Mouse (Mus musculus) forebrain, embryonic 14.5 days (tissue): ENCODE measurements around the gene Tstd2. TPM values are rescaled to one million over a fixed set of nuclear protein-coding genes. Genes with fewer than 3 reads are reported as not detected.

Source experiments
- ATAC-seq: fragments of 200-750 bp; cut with Nextera tagmentation; 2 replicates; pipeline ENCODE4 v1.8.0; 2017; ENCODE audit warnings: mild to moderate bottlenecking, moderate library complexity
- DNase-seq: peaks from one replicate; pipeline ENCODE4 v3.0.0-alpha.2; 2015; ENCODE audit warnings: low spot score
- H3K27ac ChIP-seq: fragments of 300-500 bp; sonication (generic); 2 replicates; pipeline ENCODE4 v1.5.1; 2014; ENCODE audit warnings: low read depth, mild to moderate bottlenecking, control low read depth, low read length, moderate library complexity
- H3K27me3 ChIP-seq: fragments of 300-500 bp; sonication (generic); replicated peaks from 2 replicates; pipeline ENCODE4 v1.6.1; 2014; ENCODE audit warnings: low read length, control low read depth, mixed read lengths; ENCODE audit not compliant: control insufficient read depth, insufficient read depth
- H3K36me3 ChIP-seq: fragments of 300-500 bp; sonication (generic); 2 replicates; pipeline ENCODE4 v1.6.1; 2014; ENCODE audit warnings: low read length, control low read depth; ENCODE audit not compliant: control insufficient read depth, insufficient read depth
- H3K4me1 ChIP-seq: fragments of 300-500 bp; sonication (generic); 2 replicates; pipeline ENCODE4 v1.6.1; 2014; ENCODE audit warnings: antibody characterized with exemption, low read length, control low read depth; ENCODE audit not compliant: control insufficient read depth, insufficient read depth
- H3K4me2 ChIP-seq: fragments of 300-500 bp; sonication (generic); 2 replicates; pipeline ENCODE4 v1.6.1; 2014; ENCODE audit warnings: mild to moderate bottlenecking, control low read depth, low read length
- H3K4me3 ChIP-seq: fragments of 300-500 bp; sonication (generic); 2 replicates; pipeline ENCODE4 v1.5.1; 2014; ENCODE audit warnings: low read depth, low read length, control low read depth
- H3K9ac ChIP-seq: fragments of 300-500 bp; sonication (generic); 2 replicates; pipeline ENCODE4 v1.6.1; 2014; ENCODE audit warnings: mild to moderate bottlenecking, low read length, control low read depth, moderate library complexity
- H3K9me3 ChIP-seq: fragments of 300-500 bp; sonication (generic); replicated peaks from 2 replicates; pipeline ENCODE4 v1.6.1; 2016; ENCODE audit warnings: low read length, control low read depth, mixed read lengths; ENCODE audit not compliant: control insufficient read depth
- WGBS: fragments of 180-500 bp; shearing (Covaris S2); extraction: QIAGEN DNeasy Blood & Tissue Kit; methylation state at CpG from one replicate; pipeline ENCODE4 v1.1.7; 2014; 5-methylcytosine and 5-hydroxymethylcytosine counted together
- polyA plus RNA-seq: library from polyadenylated mRNA; unstranded; fragments of >200 nt; fragmentation: Nextera tagmentation; extraction: Ambion mirVana; gene quantifications from 2 replicates; pipeline ENCODE4 v1.2.1, GENCODE M21; 2014

Tstd2 gene
- polyA plus RNA-seq, 1 experiment from 2014 or later: 18.3 TPM

DNA sequence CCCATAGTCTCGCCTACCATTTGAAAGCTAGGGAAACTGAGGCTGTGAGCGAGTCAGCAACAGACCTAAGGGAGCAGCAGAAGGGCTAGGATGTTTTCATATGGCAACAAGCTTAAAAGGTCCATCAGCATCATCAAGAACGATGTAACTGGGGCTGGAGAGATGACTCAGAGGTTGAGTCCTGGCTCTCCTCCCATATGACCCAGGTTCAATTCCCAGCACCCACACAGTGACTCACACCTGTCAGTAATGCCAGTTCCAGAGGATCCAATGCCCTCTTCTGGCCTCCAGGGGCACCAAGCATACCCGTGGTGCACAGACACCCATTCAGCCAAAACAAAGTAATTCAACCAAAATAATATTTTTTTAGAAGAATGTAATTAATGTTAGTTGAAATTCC lies 58.2 kb downstream of the Tstd2 start:
- H3K4me1 ChIP-seq: no peaks in the 10 kb centered on the region
- DNase-seq: no peak
- no peaks in the 10 kb centered on the region for H3K36me3 ChIP-seq
- ATAC-seq: no peak
- no peak overlapping the region for H3K4me2 ChIP-seq
- no peaks in the 10 kb centered on the region for H3K9me3 ChIP-seq
- H3K27ac ChIP-seq: no peak overlapping the region
- H3K9ac ChIP-seq: no peak overlapping the region
- no peak overlapping the region for H3K4me3 ChIP-seq
- H3K27me3 ChIP-seq: no peaks in the 10 kb centered on the region
- WGBS: 87% methylated on average over 4 of the region's 4 CpGs

DNA sequence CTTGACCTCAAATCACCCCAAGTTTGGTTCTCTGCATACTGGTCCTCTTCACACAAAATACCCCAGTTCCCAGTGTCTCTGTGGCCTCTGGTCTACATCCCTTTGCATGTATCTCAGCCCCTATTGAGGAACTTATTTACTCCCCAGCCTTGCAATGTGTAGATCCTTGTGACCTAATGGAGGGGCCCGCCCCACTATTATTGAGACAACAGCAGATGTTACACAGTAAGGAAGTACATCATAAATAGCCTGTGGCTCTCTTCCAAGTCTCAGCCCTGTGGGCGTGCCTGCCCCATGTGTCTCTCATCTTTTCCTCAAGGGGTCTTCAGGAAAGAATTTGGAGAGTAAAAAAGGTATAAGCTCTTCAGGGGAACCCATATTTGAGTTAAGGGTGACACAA lies 61.6 kb downstream of the Tstd2 start:
- Histone ChIP-seq H3K36me3 (no peaks in the 10 kb centered on the region), H3K27ac (no peak overlapping the region), H3K9ac (no peak overlapping the region), H3K4me3 (no peak overlapping the region), H3K27me3 (no peaks in the 10 kb centered on the region), H3K4me2 (no peak overlapping the region), H3K9me3 (no peaks in the 10 kb centered on the region), H3K4me1 (no peaks in the 10 kb centered on the region)
- WGBS: 82% methylated on average over 2 of the region's 2 CpGs
- DNase-seq (no peak), ATAC-seq (no peak)

GRCm38 (mm10) chr4:46075664-46076063 lies 62.8 kb downstream of the Tstd2 start:
- WGBS: 91% methylated on average over 3 of the region's 3 CpGs

DNA sequence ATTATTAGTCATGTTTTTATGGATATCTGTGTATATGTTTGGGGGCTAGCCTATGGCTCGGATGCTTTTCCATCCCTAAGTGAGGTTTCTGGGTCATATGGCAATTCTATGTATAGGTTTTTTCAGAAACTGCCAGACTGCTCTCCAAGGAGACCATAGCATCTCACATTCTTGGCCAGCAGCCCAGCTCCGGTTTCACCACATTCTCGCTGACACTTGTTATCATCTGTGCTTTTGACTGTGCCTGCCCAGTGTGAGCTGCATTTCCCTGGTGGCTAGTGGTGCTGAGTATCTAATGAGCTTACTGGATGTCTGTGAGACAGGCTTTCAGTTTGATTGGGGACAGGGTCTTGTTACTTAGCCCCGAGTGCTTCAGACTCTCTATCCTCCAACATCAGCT lies 64.8 kb downstream of the Tstd2 start:
- no peak overlapping the region for H3K4me2 ChIP-seq
- H3K9ac ChIP-seq: no peak overlapping the region
- DNase-seq (peak; percentile 58), ATAC-seq (no peak)
- H3K4me1 ChIP-seq: no peaks in the 10 kb centered on the region
- H3K27me3 ChIP-seq: no peaks in the 10 kb centered on the region
- H3K36me3 ChIP-seq: no peaks in the 10 kb centered on the region
- H3K4me3 ChIP-seq: no peak overlapping the region
- WGBS: 38% methylated on average over 4 of the region's 4 CpGs
- H3K9me3 ChIP-seq: no peaks in the 10 kb centered on the region
- no peak overlapping the region for H3K27ac ChIP-seq

More at GRCm38 (mm10) chr4:46075664-46076063, 62.8 kb downstream of the Tstd2 start:
- ATAC-seq: no peak
- Histone ChIP-seq H3K4me3 (no peak overlapping the region), H3K4me1 (no peaks in the 10 kb centered on the region), H3K9ac (no peak overlapping the region), H3K4me2 (no peak overlapping the region), H3K9me3 (no peaks in the 10 kb centered on the region), H3K36me3 (no peaks in the 10 kb centered on the region), H3K27ac (no peak overlapping the region), H3K27me3 (no peaks in the 10 kb centered on the region)
- DNase-seq: no peak

DNA sequence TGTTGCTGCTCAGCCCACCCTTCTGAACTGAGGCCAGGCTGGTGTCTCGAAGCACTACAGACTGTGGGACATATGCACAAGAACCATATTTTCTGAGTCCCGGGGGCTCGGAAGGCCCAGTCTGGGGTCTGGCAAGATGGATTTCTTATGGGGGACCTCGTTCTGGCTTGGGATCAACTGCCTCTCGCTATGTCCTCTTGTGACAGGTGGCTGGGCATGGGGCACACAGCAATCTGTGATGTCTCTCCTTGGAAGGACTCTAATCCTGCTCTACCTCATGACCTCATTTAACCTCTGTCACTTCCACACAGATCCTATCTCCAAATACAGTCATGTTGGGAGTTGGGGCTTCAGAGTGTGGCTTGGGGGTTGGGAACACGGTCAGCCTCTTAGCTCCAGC lies 65.9 kb downstream of the Tstd2 start:
- 86% methylated on average over 6 of the region's 6 CpGs for WGBS
- H3K4me3 ChIP-seq: no peak overlapping the region
- no peaks in the 10 kb centered on the region for H3K36me3 ChIP-seq
- no peaks in the 10 kb centered on the region for H3K4me1 ChIP-seq
- no peaks in the 10 kb centered on the region for H3K27me3 ChIP-seq
- no peak overlapping the region for H3K4me2 ChIP-seq
- H3K9me3 ChIP-seq: no peaks in the 10 kb centered on the region
- DNase-seq (no peak), ATAC-seq (no peak)
- no peak overlapping the region for H3K9ac ChIP-seq
- no peak overlapping the region for H3K27ac ChIP-seq

DNA sequence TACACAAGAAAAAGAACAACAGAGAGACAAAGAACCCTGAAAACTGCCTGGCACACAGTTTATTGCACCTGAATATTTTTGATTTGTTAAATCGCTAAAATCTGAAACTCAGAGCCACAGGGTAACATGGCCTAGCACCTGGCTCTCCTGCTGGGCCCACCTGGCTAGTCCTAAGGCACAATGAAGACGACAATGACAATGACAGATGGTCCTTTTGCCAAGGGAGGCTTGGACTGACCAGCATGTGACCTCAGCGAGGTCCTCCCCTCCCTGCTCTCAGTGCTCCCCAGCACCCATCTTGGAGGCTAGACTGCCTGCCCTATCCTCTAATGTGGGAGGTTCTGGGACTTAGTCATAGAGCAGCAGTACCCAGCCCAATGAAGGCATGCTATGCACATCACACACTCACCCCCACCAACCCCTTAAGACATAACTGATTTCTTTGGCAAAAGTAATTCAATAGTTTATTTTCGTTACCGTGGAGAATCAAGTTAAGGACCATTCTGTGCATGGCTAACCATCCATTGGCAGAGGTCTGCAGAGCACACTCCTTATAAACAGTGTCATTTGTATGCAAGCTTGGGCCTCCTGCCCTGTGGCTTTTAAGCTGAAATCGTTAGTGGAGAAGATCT lies 68.5 kb downstream of the Tstd2 start:
- no peaks in the 10 kb centered on the region for H3K9me3 ChIP-seq
- no peak overlapping the region for H3K4me2 ChIP-seq
- WGBS: 65% methylated on average over 6 of the region's 6 CpGs
- ATAC-seq: no peak
- H3K27ac ChIP-seq: no peak overlapping the region
- H3K4me3 ChIP-seq: no peak overlapping the region
- no peaks in the 10 kb centered on the region for H3K27me3 ChIP-seq
- H3K36me3 ChIP-seq: no peaks in the 10 kb centered on the region
- no peak for DNase-seq
- H3K4me1 ChIP-seq: no peaks in the 10 kb centered on the region
- no peak overlapping the region for H3K9ac ChIP-seq

GRCm38 (mm10) chr4:46068573-46068972 lies 69.9 kb downstream of the Tstd2 start:
- DNase-seq (no peak), ATAC-seq (no peak)
- Histone ChIP-seq H3K27me3 (no peaks in the 10 kb centered on the region), H3K4me2 (no peak overlapping the region), H3K27ac (no peak overlapping the region), H3K9ac (no peak overlapping the region), H3K4me1 (no peaks in the 10 kb centered on the region), H3K9me3 (no peaks in the 10 kb centered on the region), H3K4me3 (no peak overlapping the region), H3K36me3 (no peaks in the 10 kb centered on the region)
- 43% methylated on average over 1 of the region's 1 CpGs for WGBS

DNA sequence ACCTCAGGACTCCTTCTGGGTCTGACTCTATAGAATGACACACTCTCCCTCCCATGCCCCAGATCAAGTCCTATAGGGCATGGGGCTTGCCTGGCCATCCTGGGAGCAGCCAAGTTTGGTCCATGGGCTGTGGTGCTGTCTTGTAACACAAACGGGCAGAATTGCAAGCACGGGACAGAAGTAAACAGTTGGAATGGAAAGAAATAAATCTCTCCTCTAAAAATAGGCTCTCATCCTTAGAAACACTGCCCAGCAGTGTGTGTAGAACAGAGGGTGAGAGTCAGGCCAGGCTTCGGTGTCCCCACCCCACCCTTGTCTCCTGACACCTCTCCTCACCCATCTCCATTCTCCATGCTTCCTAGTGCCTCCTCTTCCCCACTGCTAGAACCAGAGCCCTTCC lies 70.4 kb downstream of the Tstd2 start:
- no peak overlapping the region for H3K4me2 ChIP-seq
- no peak overlapping the region for H3K4me3 ChIP-seq
- H3K4me1 ChIP-seq: no peaks in the 10 kb centered on the region
- no peak overlapping the region for H3K27ac ChIP-seq
- DNase-seq: no peak
- H3K36me3 ChIP-seq: no peaks in the 10 kb centered on the region
- WGBS: 95% methylated on average over 3 of the region's 3 CpGs
- H3K9me3 ChIP-seq: no peaks in the 10 kb centered on the region
- H3K9ac ChIP-seq: no peak overlapping the region
- no peak for ATAC-seq
- H3K27me3 ChIP-seq: no peaks in the 10 kb centered on the region

GRCm38 (mm10) chr4:46065695-46066340 lies 72.7 kb downstream of the Tstd2 start:
- H3K4me1 ChIP-seq: no peaks in the 10 kb centered on the region
- H3K27me3 ChIP-seq: no peaks in the 10 kb centered on the region
- H3K9ac ChIP-seq: no peak overlapping the region
- H3K4me3 ChIP-seq: no peak overlapping the region
- H3K9me3 ChIP-seq: no peaks in the 10 kb centered on the region
- H3K4me2 ChIP-seq: no peak overlapping the region
- DNase-seq: no peak
- H3K36me3 ChIP-seq: no peaks in the 10 kb centered on the region
- ATAC-seq: no peak
- H3K27ac ChIP-seq: no peak overlapping the region
- WGBS: 72% methylated on average over 8 of the region's 8 CpGs
